Mouse (Mus musculus): ENCODE measurements around the gene Rpl18. TPM values are rescaled to one million over a fixed set of nuclear protein-coding genes. Genes with fewer than 3 reads are reported as not detected.

The Rpl18 gene
- polyA plus RNA-seq (2012), result 13,154 and 13,434 TPM in 2 replicates

DNA sequence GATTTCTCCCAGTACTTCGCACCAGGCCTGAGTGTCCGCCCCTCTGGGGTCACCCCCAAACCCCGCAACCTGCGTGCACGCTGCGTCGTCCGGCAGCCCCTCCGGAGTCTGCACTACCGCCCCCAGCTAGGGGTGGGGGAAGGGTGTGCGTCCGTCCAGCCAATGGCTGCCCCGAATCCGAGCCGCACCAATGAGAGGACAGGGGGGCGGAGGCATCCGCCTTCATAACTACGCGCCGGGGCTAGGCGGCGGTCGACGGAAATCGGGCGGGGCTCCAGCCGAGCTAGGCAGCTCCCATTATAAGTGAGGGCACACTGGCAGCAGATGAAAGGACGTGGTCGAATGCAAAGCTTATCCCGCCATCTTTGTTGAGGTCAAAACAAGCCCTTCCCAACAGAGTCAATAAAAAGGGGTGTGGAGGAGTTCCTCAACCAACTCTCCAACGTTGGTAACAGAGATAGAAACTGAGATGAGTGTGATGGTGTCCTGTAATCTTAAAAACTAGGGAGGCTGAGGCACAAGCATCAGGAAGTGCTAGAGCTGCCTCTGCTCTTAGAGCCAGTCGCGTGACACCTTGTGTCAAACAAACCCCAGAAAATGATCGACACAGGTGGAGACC, at the start of gene Rpl18:
Gene Rpl18 (plus strand): TSS at position 368 of the 619 bp plus-strand sequence.

DNA sequence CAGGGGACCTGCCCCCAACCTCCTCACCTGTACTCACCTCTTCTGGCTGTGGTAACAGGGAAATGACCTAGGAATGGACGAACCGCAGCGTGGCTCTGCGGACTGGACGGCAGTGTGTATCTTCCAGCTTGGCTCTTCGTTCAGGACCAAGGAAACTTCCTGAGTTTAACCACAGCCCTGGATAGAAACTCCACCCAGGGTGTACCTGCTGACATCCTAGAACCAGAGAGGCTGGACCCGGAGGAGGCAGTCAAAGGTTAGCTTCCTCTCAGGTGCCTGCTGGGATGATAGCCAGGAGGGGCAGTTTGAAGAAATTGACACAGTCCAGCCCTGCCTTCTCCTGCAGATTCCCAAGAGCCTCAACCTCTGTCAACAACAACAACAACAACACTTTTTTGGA, 49.1 kb upstream of the Rpl18 start, which contains the start of gene Fut2:
Gene Fut2 (minus strand): TSS at position 234 of the 400 bp plus-strand sequence.

DNA sequence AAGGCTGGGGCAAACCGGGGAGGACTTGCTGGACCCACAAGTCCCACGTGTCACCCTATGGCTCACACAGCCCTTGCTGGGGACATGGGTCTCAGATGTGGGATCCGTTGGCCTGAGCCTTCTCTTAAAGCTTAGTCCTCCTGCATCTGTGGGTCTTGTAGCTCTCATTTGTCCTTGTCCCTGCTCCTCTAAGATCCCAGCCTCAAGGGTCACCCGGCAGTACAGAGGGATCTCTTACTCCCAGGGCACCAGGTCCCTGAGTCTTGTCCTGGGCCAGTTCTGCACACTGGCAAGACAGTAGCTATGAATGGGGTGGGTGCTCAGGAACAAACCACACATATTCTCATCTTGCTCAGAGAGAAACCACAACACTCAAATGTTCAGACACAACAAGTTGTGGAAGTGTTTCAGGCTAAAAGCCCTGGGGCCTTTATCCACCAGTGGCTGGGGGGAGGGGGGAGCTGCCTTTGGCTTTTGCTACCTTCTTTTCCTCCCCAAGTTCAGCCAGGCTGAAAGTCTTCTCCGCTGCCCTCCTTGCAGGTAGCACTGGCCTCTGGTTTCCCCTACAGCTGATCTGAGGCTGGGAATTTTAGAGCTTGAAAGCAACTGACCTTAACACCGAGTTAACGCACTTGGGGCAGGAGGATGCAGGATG, 31.7 kb upstream of the Rpl18 start, which contains the start of gene Ntn5:
Gene Ntn5 (plus strand): TSS at position 627 of the 655 bp plus-strand sequence.

DNA sequence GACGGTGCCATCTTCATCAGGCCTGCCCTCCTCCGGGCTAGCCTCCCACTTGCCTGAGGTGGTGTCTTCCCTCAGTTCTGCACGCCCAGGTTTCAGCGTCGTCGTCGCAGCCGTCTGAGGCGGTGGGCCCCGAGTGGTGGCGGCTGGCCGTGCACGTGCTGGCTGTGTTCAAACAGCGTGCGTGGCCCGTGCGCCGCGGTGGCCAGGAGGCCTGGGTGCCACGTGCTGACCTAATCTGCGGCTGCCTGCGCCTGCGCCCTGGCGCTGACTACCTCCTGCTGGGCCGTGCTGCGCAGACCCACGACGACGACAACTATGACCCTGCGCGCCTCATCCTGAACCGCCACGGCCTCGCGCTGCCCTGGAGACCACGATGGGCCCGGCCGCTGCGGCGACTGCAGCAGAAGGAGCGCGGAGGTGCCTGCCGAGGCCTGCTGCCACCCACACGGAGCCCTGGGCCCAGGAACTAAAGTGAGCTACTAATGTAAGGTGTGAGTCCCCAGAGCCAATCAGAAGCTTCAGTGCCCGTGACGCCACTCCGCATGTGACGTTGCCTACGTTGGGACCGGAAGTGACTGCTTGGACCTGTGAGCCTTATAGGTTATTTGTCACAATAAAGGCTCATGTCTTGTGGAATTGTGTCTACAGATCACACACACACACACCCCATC, 21.2 kb upstream of the Rpl18 start, which contains the start of gene Sec1:
Gene Sec1 (minus strand): TSS at position 482 of the 671 bp plus-strand sequence.

DNA sequence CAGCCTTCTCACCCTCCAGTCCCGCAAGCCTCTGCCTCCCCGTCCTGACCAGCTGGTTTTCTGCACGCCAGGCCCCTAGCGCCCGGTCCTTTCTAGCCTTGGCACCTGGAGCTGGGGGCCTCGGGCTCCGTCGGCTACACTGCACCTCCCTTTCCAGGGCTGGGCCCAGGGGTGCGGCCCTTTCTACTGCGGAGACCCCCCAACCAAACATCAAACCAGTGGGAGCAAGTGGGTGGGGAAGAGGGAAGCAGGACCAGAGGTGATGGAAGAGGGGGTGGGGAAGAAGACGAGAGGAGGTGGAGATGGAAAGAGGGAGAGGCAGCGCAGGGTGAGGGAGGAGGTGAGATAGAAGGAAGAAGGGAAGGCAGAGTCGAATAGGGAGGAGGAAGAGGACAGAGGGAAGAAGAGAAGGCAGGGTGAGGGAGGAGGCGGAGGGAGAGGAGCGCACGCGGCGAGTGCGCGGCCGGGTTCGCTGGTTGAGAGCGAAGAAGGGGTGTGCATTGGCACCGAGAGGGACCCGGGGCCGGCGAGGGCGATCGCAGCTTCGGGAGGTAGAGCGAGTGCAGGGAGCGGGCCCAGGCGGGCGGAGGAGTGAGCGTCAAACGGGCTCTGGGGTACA, 15.6 kb upstream of the Rpl18 start, which contains the start of gene Car11:
Gene Car11 (plus strand): TSS at position 321 of the 619 bp plus-strand sequence.

DNA sequence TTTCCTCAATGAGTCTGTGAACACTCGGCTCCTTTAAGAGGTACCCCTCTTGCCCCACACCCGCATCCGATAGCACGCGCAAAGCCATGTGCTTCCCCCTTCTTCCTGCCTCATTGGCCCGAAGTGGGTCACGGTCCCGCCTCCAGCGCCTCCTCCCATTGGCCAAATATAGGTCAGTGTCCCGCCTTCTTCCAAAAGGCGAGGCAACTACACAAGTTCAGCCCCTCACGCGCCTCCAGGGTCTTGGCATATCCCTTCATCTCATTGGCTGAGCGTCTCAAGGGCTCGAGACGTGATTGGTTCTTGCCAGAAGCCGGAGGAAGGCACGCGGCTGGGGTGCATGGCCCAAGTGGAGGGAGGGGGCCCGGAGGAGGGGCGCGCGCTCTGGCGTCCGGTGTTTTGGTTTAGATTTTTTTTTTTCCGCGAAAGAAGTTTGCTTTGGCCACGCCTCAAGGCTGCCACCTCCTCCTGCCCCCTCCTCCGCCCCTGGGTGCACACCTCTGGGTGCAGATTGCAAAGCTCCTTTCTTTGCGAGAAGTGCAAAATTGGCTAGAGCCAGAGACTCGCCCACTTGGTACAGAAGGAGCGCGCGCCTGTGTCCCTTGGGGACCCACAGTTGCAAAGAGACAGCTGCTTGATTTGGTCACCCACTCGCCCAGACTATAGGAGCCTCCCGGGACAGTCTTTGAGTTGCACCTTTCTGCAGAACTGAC, 10.4 kb upstream of the Rpl18 start, which contains the start of gene Dbp:
Gene Dbp (plus strand): TSS at position 359 of the 713 bp plus-strand sequence.

DNA sequence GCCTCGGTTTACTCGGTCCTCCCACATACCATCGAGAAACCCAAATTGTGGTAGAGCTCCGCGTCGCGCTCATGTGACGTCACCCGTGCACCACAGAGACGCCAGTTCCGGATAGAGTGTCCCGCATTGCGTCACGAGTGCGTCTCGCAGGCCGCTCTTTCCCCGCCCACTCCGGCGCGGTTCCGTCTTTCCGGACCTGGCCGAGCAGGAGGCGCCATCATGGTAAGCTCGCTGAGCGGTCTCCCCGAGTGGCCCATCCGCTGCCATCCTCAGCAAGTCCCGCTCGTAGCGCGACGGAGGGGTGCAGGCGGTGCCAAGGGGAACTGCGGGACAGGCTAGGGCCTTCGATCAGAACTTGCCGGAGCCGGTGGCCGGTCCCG, 2.7 kb downstream of the Rpl18 start, which contains the start of gene Sphk2:
Gene Sphk2 (minus strand): TSS at position 85 of the 380 bp plus-strand sequence.

DNA sequence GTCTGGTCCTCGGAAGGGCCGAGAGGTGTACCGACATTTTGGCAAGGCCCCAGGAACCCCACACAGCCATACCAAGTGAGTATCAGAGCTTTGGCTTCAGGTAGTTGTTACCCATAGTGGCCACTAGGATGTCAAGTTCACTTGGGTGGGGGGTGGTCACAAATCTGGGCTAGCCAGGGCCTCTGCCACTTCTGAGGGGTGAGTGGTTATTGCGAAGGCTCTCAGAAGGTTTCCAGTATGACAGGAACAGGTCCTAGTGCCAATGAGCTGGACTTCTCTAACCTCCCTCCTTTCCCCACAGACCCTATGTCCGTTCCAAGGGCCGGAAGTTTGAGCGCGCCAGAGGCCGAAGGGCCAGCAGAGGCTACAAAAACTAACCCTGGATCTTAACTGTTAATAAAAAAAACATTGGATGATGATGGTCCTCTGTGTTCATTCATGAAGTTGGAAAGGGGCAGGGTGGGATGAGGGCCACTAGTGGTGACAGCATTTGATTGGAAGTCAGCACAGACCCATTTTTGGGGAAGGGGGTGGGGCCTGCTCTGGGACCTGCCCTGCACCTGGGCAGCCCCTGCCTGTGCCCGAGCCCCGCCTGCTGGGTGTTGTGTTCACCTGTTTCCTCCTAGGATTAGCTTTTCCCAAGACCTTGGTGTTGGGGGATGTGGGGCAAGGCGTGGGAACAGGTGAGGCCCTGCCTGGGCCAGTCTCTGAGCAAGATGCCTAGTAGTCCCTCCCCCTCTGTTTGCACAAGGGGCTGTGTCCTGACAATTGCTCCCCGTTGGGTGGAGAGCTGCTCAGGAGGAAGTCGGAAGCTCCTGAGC, 5.4 kb downstream of the Rpl18 start, which contains the start of gene Fam83e:
Gene Fam83e (plus strand): TSS at position 800 of the 821 bp plus-strand sequence.

DNA sequence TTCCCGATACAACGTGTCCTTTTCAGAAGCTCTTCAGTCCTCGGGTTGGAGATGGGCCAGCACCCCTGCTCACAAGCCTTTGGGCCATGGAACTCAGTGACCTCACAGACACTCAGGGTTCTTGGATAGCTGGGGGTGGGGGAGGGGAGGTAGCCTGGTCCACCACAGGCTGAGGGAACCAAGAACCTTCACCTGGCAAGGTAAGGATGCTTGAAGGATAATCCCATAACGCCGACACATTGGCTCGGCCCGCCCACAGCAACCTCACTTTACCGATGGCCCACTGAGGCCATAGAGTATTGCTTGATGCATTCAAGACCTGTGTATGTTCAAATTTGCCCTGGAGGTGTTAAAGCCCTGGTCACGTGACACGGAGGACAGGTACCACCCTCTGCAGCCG, 10.5 kb downstream of the Rpl18 start, which contains the start of gene Spaca4:
Gene Spaca4 (minus strand): TSS at position 101 of the 400 bp plus-strand sequence.

Other genes starting within 250 kb of the Rpl18 start
- gene Bax, start 248.6 kb upstream of the Rpl18 start, polyA plus RNA-seq (2012), result 188 and 194 TPM in 2 replicates
- 0.05 TPM in 1 of 2 replicates, not detected in the other for gene Tulp2, start 233.6 kb upstream of the Rpl18 start, polyA plus RNA-seq (2012)
- not detected in 2 replicates for gene Gm45808, start 228.6 kb upstream of the Rpl18 start, polyA plus RNA-seq (2012)
- 4.6 TPM in 2 replicates for gene Dhdh, start 226.7 kb upstream of the Rpl18 start, polyA plus RNA-seq (2012)
- 728 and 929 TPM in 2 replicates for gene Nucb1, start 205.1 kb upstream of the Rpl18 start, polyA plus RNA-seq (2012)
- gene Ppp1r15a, start 189.2 kb upstream of the Rpl18 start, polyA plus RNA-seq (2012), result 397 and 438 TPM in 2 replicates
- gene Plekha4, start 189.1 kb upstream of the Rpl18 start, polyA plus RNA-seq (2012), result 0.93 and 1.1 TPM in 2 replicates
- 2.8 and 3.1 TPM in 2 replicates for gene Hsd17b14, start 160.6 kb upstream of the Rpl18 start, polyA plus RNA-seq (2012)
- gene Bcat2, start 145.3 kb upstream of the Rpl18 start, polyA plus RNA-seq (2012), result 58.9 and 61.2 TPM in 2 replicates
- gene Fgf21, start 100.0 kb upstream of the Rpl18 start, polyA plus RNA-seq (2012), result not detected in 2 replicates
- gene Fut1, start 98.2 kb upstream of the Rpl18 start, polyA plus RNA-seq (2012), result not detected in 2 replicates
- 0.14 and 0.18 TPM in 2 replicates for gene Izumo1, start 93.6 kb upstream of the Rpl18 start, polyA plus RNA-seq (2012)
- 0.60 and 0.75 TPM in 2 replicates for gene Rasip1, start 88.0 kb upstream of the Rpl18 start, polyA plus RNA-seq (2012)
- 0.30 TPM in 1 of 2 replicates, not detected in the other for gene Mamstr, start 75.5 kb upstream of the Rpl18 start, polyA plus RNA-seq (2012)
- 0.10 TPM in 1 of 2 replicates, not detected in the other for gene Fut2, start 49.1 kb upstream of the Rpl18 start, polyA plus RNA-seq (2012)
- gene Ntn5, start 31.4 kb upstream of the Rpl18 start, polyA plus RNA-seq (2012), result 0.04 TPM in 1 of 2 replicates, not detected in the other
- 0.04 TPM in 1 of 2 replicates, not detected in the other for gene Sec1, start 21.1 kb upstream of the Rpl18 start, polyA plus RNA-seq (2012)
- 0.31 TPM in 1 of 2 replicates, not detected in the other for gene Car11, start 15.6 kb upstream of the Rpl18 start, polyA plus RNA-seq (2012)
- 13.7 and 15.4 TPM in 2 replicates for gene Dbp, start 10.4 kb upstream of the Rpl18 start, polyA plus RNA-seq (2012)
- gene Sphk2, start 2.5 kb downstream of the Rpl18 start, polyA plus RNA-seq (2012), result 95.0 and 123 TPM in 2 replicates
- 1.4 and 2.6 TPM in 2 replicates for gene Fam83e, start 5.8 kb downstream of the Rpl18 start, polyA plus RNA-seq (2012)
- gene Spaca4, start 10.4 kb downstream of the Rpl18 start, polyA plus RNA-seq (2012), result not detected in 2 replicates
- 0.56 and 0.70 TPM in 2 replicates for gene Lmtk3, start 68.3 kb downstream of the Rpl18 start, polyA plus RNA-seq (2012)
- 1.0 and 2.5 TPM in 2 replicates for gene Sult2b1, start 69.2 kb downstream of the Rpl18 start, polyA plus RNA-seq (2012)
- 173 and 197 TPM in 2 replicates for gene Cyth2, start 99.1 kb downstream of the Rpl18 start, polyA plus RNA-seq (2012)
- 0.39 and 0.61 TPM in 2 replicates for gene Kcnj14, start 109.3 kb downstream of the Rpl18 start, polyA plus RNA-seq (2012)
- gene Grwd1, start 115.5 kb downstream of the Rpl18 start, polyA plus RNA-seq (2012), result 62.6 and 63.0 TPM in 2 replicates
- gene Kdelr1, start 157.3 kb downstream of the Rpl18 start, polyA plus RNA-seq (2012), result 264 and 383 TPM in 2 replicates
- 0.50 and 0.76 TPM in 2 replicates for gene Grin2d, start 162.9 kb downstream of the Rpl18 start, polyA plus RNA-seq (2012)
- 2.5 and 3.7 TPM in 2 replicates for gene Syngr4, start 181.3 kb downstream of the Rpl18 start, polyA plus RNA-seq (2012)
- gene Tmem143, start 181.5 kb downstream of the Rpl18 start, polyA plus RNA-seq (2012), result 44.0 and 49.4 TPM in 2 replicates
- gene Emp3, start 205.9 kb downstream of the Rpl18 start, polyA plus RNA-seq (2012), result 249 and 273 TPM in 2 replicates
- gene Ccdc114, start 208.6 kb downstream of the Rpl18 start, polyA plus RNA-seq (2012), result 2.3 and 4.6 TPM in 2 replicates

Data from megakaryocyte-erythroid progenitor cell, adult 5 weeks (primary cell).